Mouse (Mus musculus) neural tube, embryonic 10.5 days (tissue): ENCODE results near the gene Tyw5.

ENCODE experiments used
- DNase-seq: peaks from one replicate; pipeline ENCODE4 v3.0.0-alpha.2; 2017; ENCODE audit warnings: low spot score; ENCODE audit errors: extremely low spot score

Gene Tyw5

GRCm38 (mm10) chr1:57387876-57388275 is 19.0 kb downstream of the Tyw5 start:
- DNase-seq = no peak

GRCm38 (mm10) chr1:57386519-57386918 is 20.4 kb downstream of the Tyw5 start:
- DNase-seq = no peak

- peak; percentile 98 for DNase-seq
Observed at GRCm38 (mm10) chr1:57377376-57378341, 29.2 kb downstream of the Tyw5 start, which contains the start of gene 1700066M21Rik. Gene 1700066M21Rik, plus strand, starts transcription at chr1:57377620.

- no peak for DNase-seq
Observed at GRCm38 (mm10) chr1:57376806-57377205, 30.1 kb downstream of the Tyw5 start.

- DNase-seq = no peak
Observed at GRCm38 (mm10) chr1:57375276-57375675, 31.6 kb downstream of the Tyw5 start.

GRCm38 (mm10) chr1:57370451-57370850 is 36.5 kb downstream of the Tyw5 start:
- DNase-seq = no peak

GRCm38 (mm10) chr1:57369111-57369510 is 37.8 kb downstream of the Tyw5 start:
- DNase-seq = no peak

- DNase-seq = no peak
Observed at GRCm38 (mm10) chr1:57367446-57367845, 39.5 kb downstream of the Tyw5 start.

- no peak for DNase-seq
Observed at GRCm38 (mm10) chr1:57358546-57358945, 48.4 kb downstream of the Tyw5 start.

GRCm38 (mm10) chr1:57351941-57352340 is 55.0 kb downstream of the Tyw5 start:
- no peak for DNase-seq

GRCm38 (mm10) chr1:57347487-57347886 is 59.4 kb downstream of the Tyw5 start:
- no peak for DNase-seq

- DNase-seq = no peak
Observed at GRCm38 (mm10) chr1:57341197-57341596, 65.7 kb downstream of the Tyw5 start.

GRCm38 (mm10) chr1:57339156-57339796 is 67.6 kb downstream of the Tyw5 start:
- DNase-seq = no peak
